8 mouse cellular contexts compared by ENCODE assay signal in the genomic region with DNA sequence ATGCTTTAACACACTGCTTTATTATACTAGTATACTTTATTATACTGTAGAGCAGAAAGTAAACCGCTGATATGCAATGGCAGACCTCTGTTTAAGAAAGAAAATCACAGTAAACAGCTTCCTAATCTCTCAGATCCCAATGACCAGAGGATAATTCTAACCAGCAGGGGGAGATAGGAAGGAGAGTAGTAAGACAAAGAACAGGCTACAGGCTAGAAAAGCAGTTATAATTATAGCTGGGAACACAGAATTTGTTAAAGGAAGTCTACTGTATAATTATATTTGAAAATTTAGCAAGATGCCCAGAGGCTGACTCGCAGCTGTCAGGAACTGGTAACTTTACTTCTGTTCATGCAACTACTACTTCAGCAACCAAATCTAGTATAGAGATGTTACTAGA.
DNase-seq lines count a peak whose midpoint lies in the region.

No protein-coding gene starts in this region.

- peak; percentile 8 for DNase-seq in adrenal gland, adult 2 months
- no peak for DNase-seq in adrenal gland, postnatal 14 days
- DNase-seq in layer of hippocampus, adult 9-11 months, result peak; percentile 5
- no peak for DNase-seq in layer of hippocampus, postnatal 25 days (ENCODE audit: extremely low spot score in 1 of 2, low spot score in 1 of 2)
- peak; percentile 63 for DNase-seq in adipocyte (ENCODE audit: low spot score)
- peak; percentile 64 for DNase-seq in lung, postnatal 36 days
- no peak for DNase-seq in urinary bladder, adult 18-20 months (ENCODE audit: low spot score in 2 of 2)
- DNase-seq in gastrocnemius, postnatal 14 days, result no peak

- intact Hi-C loops in gastrocnemius, postnatal 14 days (cut with DNase I; ENCODE audit: low total_unique reads), result no loop called here

Comparison
In these comparisons a context has a peak if more than half of its experiments do, and no peak if none do; other contexts are left out.
1. DNase-seq: peak in adrenal gland, adult 2 months (single experiment), layer of hippocampus, adult 9-11 months (single experiment), adipocyte (single experiment) and lung, postnatal 36 days (single experiment); none in adrenal gland, postnatal 14 days (single experiment), layer of hippocampus, postnatal 25 days (0 of 2), urinary bladder, adult 18-20 months (0 of 2) and gastrocnemius, postnatal 14 days (single experiment).